Mouse (Mus musculus) kidney, postnatal 0 days (tissue): ENCODE measurements around the gene Lfng. TPM values are rescaled to one million over a fixed set of nuclear protein-coding genes. Genes with fewer than 3 reads are reported as not detected.

Source experiments
- ATAC-seq: fragments of 200-750 bp; cut with Nextera tagmentation; replicated peaks from 2 replicates; pipeline ENCODE4 v1.8.0; 2017; ENCODE audit warnings: low read depth, moderate number of reproducible peaks, moderate TSS enrichment, moderate library complexity; ENCODE audit not compliant: low FRiP score
- DNase-seq: peaks from one replicate; pipeline ENCODE4 v3.0.0-alpha.2; 2016; ENCODE audit warnings: low spot score
- H3K27ac ChIP-seq: fragments of 300-500 bp; sonication (generic); 2 replicates; pipeline ENCODE4 v1.5.1; 2014; ENCODE audit warnings: mild to moderate bottlenecking
- H3K27me3 ChIP-seq: fragments of 300-500 bp; sonication (generic); 2 replicates; pipeline ENCODE4 v1.6.1; 2014; ENCODE audit warnings: low read length, mixed read lengths; ENCODE audit not compliant: insufficient read depth
- H3K36me3 ChIP-seq: fragments of 300-500 bp; sonication (generic); 2 replicates; pipeline ENCODE4 v1.6.1; 2014; ENCODE audit warnings: low read length, mixed read lengths; ENCODE audit not compliant: insufficient read depth
- H3K4me1 ChIP-seq: fragments of 300-500 bp; sonication (generic); replicated peaks from 2 replicates; pipeline ENCODE4 v1.6.1; 2014; ENCODE audit warnings: antibody characterized with exemption, low read length, mixed read lengths; ENCODE audit not compliant: insufficient read depth
- H3K4me2 ChIP-seq: fragments of 300-500 bp; sonication (generic); 2 replicates; pipeline ENCODE4 v1.6.1; 2014; ENCODE audit warnings: mild to moderate bottlenecking, low read length, moderate library complexity, mixed read lengths
- H3K4me3 ChIP-seq: fragments of 300-500 bp; sonication (generic); replicated peaks from 2 replicates; pipeline ENCODE4 v1.5.1; 2014; ENCODE audit warnings: low read depth, low read length
- H3K9ac ChIP-seq: fragments of 300-500 bp; sonication (generic); 2 replicates; pipeline ENCODE4 v1.6.1; 2014; ENCODE audit warnings: low read depth, low read length
- H3K9me3 ChIP-seq: fragments of 300-500 bp; sonication (generic); replicated peaks from 2 replicates; pipeline ENCODE4 v1.6.1; 2016; ENCODE audit warnings: low read length, inconsistent platforms, mixed read lengths
- CTCF ChIP-seq: IDR thresholded peaks from 2 replicates; pipeline ENCODE4 v1.5.1; 2016; ENCODE audit warnings: antibody characterized with exemption, low read depth, mild to moderate bottlenecking, moderate library complexity
- WGBS: fragments of 180-500 bp; shearing (Covaris S2); extraction: QIAGEN DNeasy Blood & Tissue Kit; methylation state at CpG from one replicate; pipeline ENCODE4 v1.1.7; 2014; 5-methylcytosine and 5-hydroxymethylcytosine counted together
- polyA plus RNA-seq: library from polyadenylated mRNA; unstranded; fragments of >200 nt; fragmentation: Nextera tagmentation; extraction: Ambion mirVana; gene quantifications from 2 replicates; pipeline ENCODE4 v1.2.1, GENCODE M21; 2015

Lfng gene
- polyA plus RNA-seq, 1 experiment from 2014 or later: 28.8 TPM

- Histone ChIP-seq H3K9me3 (no peaks in the 10 kb centered on the region), H3K4me3 (no peak overlapping the region), H3K27ac (no peak overlapping the region), H3K27me3 (no peaks in the 10 kb centered on the region), H3K36me3 (peaks cover 18% of the 10 kb centered on the region), H3K9ac (no peak overlapping the region), H3K4me1 (peaks cover 17% of the 10 kb centered on the region; the same call in 1 of the 2 replicates), H3K4me2 (no peak overlapping the region)
- DNase-seq (no peak), ATAC-seq (no peak)
- no peak for TF ChIP-seq CTCF
- 78% methylated on average over 14 of the region's 14 CpGs for WGBS
These were observed 32.8 kb downstream of the Lfng start for GRCm38 (mm10) chr5:140639871-140640270.

- DNase-seq (no peak), ATAC-seq (no peak)
- no peak overlapping the region for H3K9ac ChIP-seq
- peak; percentile 50; the same call in 1 of the 2 replicates for TF ChIP-seq CTCF
- H3K4me1 ChIP-seq: peaks cover 17% of the 10 kb centered on the region; the same call in 1 of the 2 replicates
- H3K9me3 ChIP-seq: no peaks in the 10 kb centered on the region
- no peaks in the 10 kb centered on the region for H3K27me3 ChIP-seq
- H3K4me3 ChIP-seq: no peak overlapping the region
- H3K36me3 ChIP-seq: peaks cover 17% of the 10 kb centered on the region
- no peak overlapping the region for H3K4me2 ChIP-seq
- WGBS: 55% methylated on average over 2 of the region's 2 CpGs
- no peak overlapping the region for H3K27ac ChIP-seq
These were observed 33.7 kb downstream of the Lfng start for GRCm38 (mm10) chr5:140640812-140641211.

GRCm38 (mm10) chr5:140641254-140641928, 34.3 kb downstream of the Lfng start:
- peak; percentile 43 for DNase-seq
- WGBS: 50% methylated on average over 10 of the region's 10 CpGs
- H3K4me1 ChIP-seq: peaks cover 17% of the 10 kb centered on the region; the same call in 1 of the 2 replicates
- 0 out of 2 replicates have a peak, but pooled peaks cover 14% of the 10 kb centered on the region for H3K36me3 ChIP-seq
- no peak for TF ChIP-seq CTCF
- H3K27me3 ChIP-seq: no peaks in the 10 kb centered on the region
- no peak overlapping the region for H3K4me3 ChIP-seq
- H3K9ac ChIP-seq: no peak overlapping the region
- H3K27ac ChIP-seq: peak overlapping the region; percentile 1; the same call in 1 of the 2 replicates
- H3K4me2 ChIP-seq: no peak overlapping the region
- no peak for ATAC-seq
- H3K9me3 ChIP-seq: no peaks in the 10 kb centered on the region

- TF ChIP-seq CTCF: no peak
- H3K36me3 ChIP-seq: 0 out of 2 replicates have a peak, but pooled peaks cover 13% of the 10 kb centered on the region
- 56% methylated on average over 3 of the region's 3 CpGs for WGBS
- H3K4me1 ChIP-seq: peaks cover 23% of the 10 kb centered on the region; the same call in 1 of the 2 replicates
- no peak overlapping the region for H3K4me3 ChIP-seq
- no peaks in the 10 kb centered on the region for H3K9me3 ChIP-seq
- no peak overlapping the region for H3K9ac ChIP-seq
- peak overlapping the region; percentile 1; the same call in 1 of the 2 replicates for H3K27ac ChIP-seq
- H3K27me3 ChIP-seq: no peaks in the 10 kb centered on the region
- ATAC-seq: no peak
- no peak overlapping the region for H3K4me2 ChIP-seq
- DNase-seq: no peak
These were observed 35.0 kb downstream of the Lfng start for GRCm38 (mm10) chr5:140642076-140642475.

GRCm38 (mm10) chr5:140644263-140644662, 37.1 kb downstream of the Lfng start:
- peak; percentile 45; the same call in 1 of the 2 replicates for TF ChIP-seq CTCF
- WGBS: 85% methylated on average over 6 of the region's 6 CpGs

GRCm38 (mm10) chr5:140644702-140645201, 37.6 kb downstream of the Lfng start:
- Histone ChIP-seq H3K27me3 (no peaks in the 10 kb centered on the region), H3K4me3 (no peak overlapping the region), H3K9ac (no peak overlapping the region), H3K27ac (peak overlapping the region; percentile 50; the same call in 1 of the 2 replicates), H3K4me1 (peaks cover 32% of the 10 kb centered on the region), H3K4me2 (no peak overlapping the region), H3K36me3 (0 out of 2 replicates have a peak, but pooled peaks cover 4% of the 10 kb centered on the region), H3K9me3 (no peaks in the 10 kb centered on the region)
- WGBS: 73% methylated on average over 15 of the region's 15 CpGs
- TF ChIP-seq CTCF: no peak
- ATAC-seq: no peak
- DNase-seq: no peak

More at GRCm38 (mm10) chr5:140644263-140644662, 37.1 kb downstream of the Lfng start:
- Histone ChIP-seq H3K4me2 (no peak overlapping the region), H3K4me3 (no peak overlapping the region), H3K9me3 (no peaks in the 10 kb centered on the region), H3K4me1 (peaks cover 32% of the 10 kb centered on the region), H3K27me3 (no peaks in the 10 kb centered on the region), H3K36me3 (0 out of 2 replicates have a peak, but pooled peaks cover 7% of the 10 kb centered on the region), H3K9ac (no peak overlapping the region), H3K27ac (no peak overlapping the region)
- no peak for DNase-seq
- no peak for ATAC-seq
